Mouse (Mus musculus): ENCODE data around the gene Zpr1. TPM values are rescaled to one million over a fixed set of nuclear protein-coding genes. Genes with fewer than 3 reads are reported as not detected.

Zpr1 gene
- polyA plus RNA-seq, 1 experiment, result 19.8 TPM

- TF ChIP-seq GATA1 (IDR thresholded peaks at IDR 0.05; ENCODE audit: borderline replicate concordance, low read length) (no peak), FLI1 (IDR thresholded peaks at IDR 0.05; ENCODE audit: low read length) (no peak)
These were observed 37.4 kb upstream of the Zpr1 start, which contains the start of gene Apoc3 for GRCm38 (mm10) chr9:46235596-46235648. Apoc3 (minus strand) TSS chr9:46235636.

GRCm38 (mm10) chr9:46235649-46236048 is 37.2 kb upstream of the Zpr1 start:
- Histone ChIP-seq H3K4me3 (replicated peaks) (no peak overlapping the region), H3K9me3 (no peaks in the 10 kb centered on the region), H3K4me1 (peaks cover 15% of the 10 kb centered on the region), H3K27me3 (replicated peaks) (peaks cover 84% of the 10 kb centered on the region), H3K36me3 (replicated peaks; ENCODE audit: low read length) (no peaks in the 10 kb centered on the region)
- no peak for TF ChIP-seq FLI1 (IDR thresholded peaks at IDR 0.05; ENCODE audit: low read length)
- no peak for TF ChIP-seq GATA1 (IDR thresholded peaks at IDR 0.05; ENCODE audit: borderline replicate concordance, low read length)

More at GRCm38 (mm10) chr9:46235596-46235648, 37.4 kb upstream of the Zpr1 start, which contains the start of gene Apoc3:
- Histone ChIP-seq H3K4me3 (replicated peaks) (no peak within 1 kb of the TSS), H3K36me3 (replicated peaks; ENCODE audit: low read length) (no peaks in the 10 kb centered on the region), H3K9me3 (no peaks in the 10 kb centered on the region), H3K4me1 (peaks cover 16% of the 10 kb centered on the region), H3K27me3 (replicated peaks) (peaks cover 84% of the 10 kb centered on the region)

DNA sequence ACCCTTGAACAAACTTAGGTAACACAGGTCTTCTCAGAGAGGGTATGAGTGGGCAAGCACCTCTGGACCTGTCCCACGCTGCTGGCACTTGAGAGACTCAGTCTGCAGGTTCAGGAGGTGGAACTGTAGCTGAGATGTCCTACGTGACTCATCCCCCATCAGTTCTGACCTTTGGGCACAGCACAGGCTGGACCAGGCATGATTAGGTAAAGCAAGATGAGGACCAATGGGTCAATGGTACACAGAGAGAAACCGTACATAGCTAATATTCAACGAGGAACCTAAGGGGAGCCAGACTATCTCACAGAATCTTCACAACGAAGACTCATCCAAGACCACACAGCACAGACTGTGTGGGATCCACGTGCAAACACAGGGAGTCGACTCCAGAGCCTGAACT is 34.0 kb upstream of the Zpr1 start:
- H3K27me3 ChIP-seq (replicated peaks), result peaks cover 88% of the 10 kb centered on the region
- H3K4me1 ChIP-seq, result peaks cover 10% of the 10 kb centered on the region
- H3K9me3 ChIP-seq, result no peaks in the 10 kb centered on the region
- H3K4me3 ChIP-seq (replicated peaks), result no peak overlapping the region
- TF ChIP-seq GATA1 (IDR thresholded peaks at IDR 0.05; ENCODE audit: borderline replicate concordance, low read length) (no peak), FLI1 (IDR thresholded peaks at IDR 0.05; ENCODE audit: low read length) (no peak)
- no peaks in the 10 kb centered on the region for H3K36me3 ChIP-seq (replicated peaks; ENCODE audit: low read length)

GRCm38 (mm10) chr9:46240526-46241153 is 32.2 kb upstream of the Zpr1 start, which contains the start of gene Apoa4:
Apoa4 (plus strand) TSS chr9:46240696.
- Histone ChIP-seq H3K4me3 (replicated peaks) (no peak within 1 kb of the TSS), H3K27me3 (replicated peaks) (peaks cover 83% of the 10 kb centered on the region), H3K4me1 (peaks cover 10% of the 10 kb centered on the region), H3K36me3 (replicated peaks; ENCODE audit: low read length) (no peaks in the 10 kb centered on the region), H3K9me3 (no peaks in the 10 kb centered on the region)
- TF ChIP-seq FLI1 (IDR thresholded peaks at IDR 0.05; ENCODE audit: low read length) (no peak), GATA1 (IDR thresholded peaks at IDR 0.05; ENCODE audit: borderline replicate concordance, low read length) (no peak)

DNA sequence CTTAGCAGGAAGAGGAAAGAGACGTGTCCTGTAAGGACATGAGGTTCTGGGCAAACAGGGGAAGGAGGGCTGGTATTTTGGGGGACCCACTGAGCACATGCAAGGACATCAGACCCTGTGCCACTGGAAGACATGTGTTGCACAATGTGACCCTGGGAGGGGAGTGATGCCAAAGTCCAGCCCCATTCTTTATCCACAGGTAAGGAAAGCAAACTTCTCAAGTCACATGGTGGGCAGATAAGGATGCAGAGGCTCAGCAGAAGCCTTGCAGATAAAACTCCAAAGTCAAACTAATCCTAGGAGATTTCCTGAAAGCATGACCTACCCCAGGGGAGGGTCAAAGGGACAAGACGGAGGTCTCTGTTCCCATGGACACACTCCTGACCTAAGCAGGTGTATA is 31.0 kb upstream of the Zpr1 start:
- peaks cover 14% of the 10 kb centered on the region for H3K4me1 ChIP-seq
- peaks cover 75% of the 10 kb centered on the region for H3K27me3 ChIP-seq (replicated peaks)
- no peaks in the 10 kb centered on the region for H3K36me3 ChIP-seq (replicated peaks; ENCODE audit: low read length)
- H3K4me3 ChIP-seq (replicated peaks), result no peak overlapping the region
- TF ChIP-seq GATA1 (IDR thresholded peaks at IDR 0.05; ENCODE audit: borderline replicate concordance, low read length) (no peak), FLI1 (IDR thresholded peaks at IDR 0.05; ENCODE audit: low read length) (no peak)
- no peaks in the 10 kb centered on the region for H3K9me3 ChIP-seq

DNA sequence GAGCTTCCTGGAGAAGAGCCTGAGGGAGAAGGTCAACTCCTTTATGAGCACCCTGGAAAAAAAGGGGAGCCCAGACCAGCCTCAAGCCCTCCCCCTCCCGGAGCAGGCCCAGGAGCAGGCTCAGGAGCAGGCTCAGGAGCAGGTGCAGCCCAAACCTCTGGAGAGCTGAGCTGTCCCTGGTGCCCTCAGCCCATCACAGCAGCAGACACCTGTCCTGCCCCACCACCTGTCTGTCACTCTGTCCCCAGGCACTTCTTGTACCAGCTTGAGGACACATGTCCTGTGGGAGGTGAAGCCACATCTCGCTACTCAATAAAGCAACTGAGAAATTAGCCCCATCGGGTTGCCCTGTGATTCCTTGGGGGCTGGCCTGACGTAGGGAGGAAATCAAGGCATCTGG is 29.7 kb upstream of the Zpr1 start:
- H3K9me3 ChIP-seq, result no peaks in the 10 kb centered on the region
- TF ChIP-seq GATA1 (IDR thresholded peaks at IDR 0.05; ENCODE audit: borderline replicate concordance, low read length) (no peak), FLI1 (IDR thresholded peaks at IDR 0.05; ENCODE audit: low read length) (no peak)
- peaks cover 64% of the 10 kb centered on the region for H3K27me3 ChIP-seq (replicated peaks)
- H3K36me3 ChIP-seq (replicated peaks; ENCODE audit: low read length), result no peaks in the 10 kb centered on the region
- no peak overlapping the region for H3K4me3 ChIP-seq (replicated peaks)
- H3K4me1 ChIP-seq, result peaks cover 16% of the 10 kb centered on the region

DNA sequence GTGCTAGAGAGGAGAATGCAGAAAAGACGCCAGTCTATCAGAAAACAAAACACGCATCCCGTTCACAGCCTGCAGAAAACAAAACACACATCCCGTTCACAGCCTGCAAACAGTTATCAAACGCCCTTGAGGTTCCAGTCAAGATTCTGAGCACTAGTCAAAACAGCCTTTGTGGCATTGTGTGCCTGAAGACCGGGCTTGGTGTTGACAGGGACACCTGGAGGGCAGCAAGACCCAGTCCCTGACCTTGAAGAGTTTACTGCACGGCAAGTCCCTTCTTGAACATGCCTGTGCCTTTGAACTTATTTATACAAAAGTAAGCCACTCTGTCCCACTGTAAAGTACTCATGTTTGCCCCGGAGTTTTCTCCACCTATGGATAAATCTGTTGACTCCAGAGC is 29.3 kb upstream of the Zpr1 start:
- H3K4me3 ChIP-seq (replicated peaks), result no peak overlapping the region
- no peaks in the 10 kb centered on the region for H3K9me3 ChIP-seq
- peaks cover 62% of the 10 kb centered on the region for H3K27me3 ChIP-seq (replicated peaks)
- TF ChIP-seq GATA1 (IDR thresholded peaks at IDR 0.05; ENCODE audit: borderline replicate concordance, low read length) (no peak), FLI1 (IDR thresholded peaks at IDR 0.05; ENCODE audit: low read length) (no peak)
- no peaks in the 10 kb centered on the region for H3K36me3 ChIP-seq (replicated peaks; ENCODE audit: low read length)
- peaks cover 16% of the 10 kb centered on the region for H3K4me1 ChIP-seq

GRCm38 (mm10) chr9:46246752-46247324 is 26.0 kb upstream of the Zpr1 start:
- H3K4me1 ChIP-seq, result peaks cover 6% of the 10 kb centered on the region
- peaks cover 34% of the 10 kb centered on the region for H3K27me3 ChIP-seq (replicated peaks)
- H3K4me3 ChIP-seq (replicated peaks), result peak overlapping the region; percentile 69
- H3K36me3 ChIP-seq (replicated peaks; ENCODE audit: low read length), result no peaks in the 10 kb centered on the region
- TF ChIP-seq FLI1 (IDR thresholded peaks at IDR 0.05; ENCODE audit: low read length) (no peak), GATA1 (IDR thresholded peaks at IDR 0.05; ENCODE audit: borderline replicate concordance, low read length) (no peak)
- H3K9me3 ChIP-seq, result no peaks in the 10 kb centered on the region

DNA sequence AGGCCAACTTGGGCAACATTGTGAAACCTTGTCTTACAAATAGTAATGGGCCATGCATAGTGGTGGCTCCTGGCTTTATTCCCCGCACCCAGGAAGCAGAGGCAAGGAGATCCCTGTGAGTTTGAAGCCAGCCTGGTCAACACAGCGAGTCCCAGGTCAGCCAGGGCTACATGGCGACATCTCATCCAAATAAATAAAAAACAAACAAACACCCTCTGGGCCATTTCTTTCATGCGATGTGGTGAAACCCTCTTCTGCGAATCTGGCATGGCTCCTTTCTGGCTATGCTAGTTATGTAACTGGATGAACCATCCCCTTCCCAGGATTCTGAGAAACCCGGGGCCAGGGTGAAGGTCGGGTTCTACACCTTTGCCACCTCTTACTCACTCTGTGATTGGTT is 16.7 kb upstream of the Zpr1 start:
- no peak for TF ChIP-seq GATA1 (IDR thresholded peaks at IDR 0.05; ENCODE audit: borderline replicate concordance, low read length)
- TF ChIP-seq FLI1 (IDR thresholded peaks at IDR 0.05; ENCODE audit: low read length), result no peak
- Histone ChIP-seq H3K4me3 (replicated peaks) (no peak overlapping the region), H3K27me3 (replicated peaks) (peaks cover 14% of the 10 kb centered on the region), H3K9me3 (no peaks in the 10 kb centered on the region), H3K4me1 (peaks cover 44% of the 10 kb centered on the region), H3K36me3 (replicated peaks; ENCODE audit: low read length) (no peaks in the 10 kb centered on the region)

- Histone ChIP-seq H3K9me3 (no peaks in the 10 kb centered on the region), H3K4me3 (replicated peaks) (peak overlapping the region; percentile 60), H3K4me1 (peaks cover 47% of the 10 kb centered on the region), H3K36me3 (replicated peaks; ENCODE audit: low read length) (no peaks in the 10 kb centered on the region), H3K27me3 (replicated peaks) (peaks cover 14% of the 10 kb centered on the region)
- no peak for TF ChIP-seq FLI1 (IDR thresholded peaks at IDR 0.05; ENCODE audit: low read length)
- no peak for TF ChIP-seq GATA1 (IDR thresholded peaks at IDR 0.05; ENCODE audit: borderline replicate concordance, low read length)
These were observed 16.0 kb upstream of the Zpr1 start for GRCm38 (mm10) chr9:46256658-46257385.
